Mouse (Mus musculus) testis, postnatal 14 days (tissue): ENCODE measurements around the gene Gm8050.
A peak's percentile ranks its signal among the peaks of the same experiment; 100 is the strongest.
"Not testable (repeated sequence)": the region's sequence is repeated elsewhere in the genome, so short reads cannot be mapped to it uniquely, and the experiment has no call there.

Source experiments
- DNase-seq: peaks from one replicate; pipeline ENCODE4 v3.0.0; 2021; ENCODE audit warnings: low spot score

Gm8050 gene

DNA sequence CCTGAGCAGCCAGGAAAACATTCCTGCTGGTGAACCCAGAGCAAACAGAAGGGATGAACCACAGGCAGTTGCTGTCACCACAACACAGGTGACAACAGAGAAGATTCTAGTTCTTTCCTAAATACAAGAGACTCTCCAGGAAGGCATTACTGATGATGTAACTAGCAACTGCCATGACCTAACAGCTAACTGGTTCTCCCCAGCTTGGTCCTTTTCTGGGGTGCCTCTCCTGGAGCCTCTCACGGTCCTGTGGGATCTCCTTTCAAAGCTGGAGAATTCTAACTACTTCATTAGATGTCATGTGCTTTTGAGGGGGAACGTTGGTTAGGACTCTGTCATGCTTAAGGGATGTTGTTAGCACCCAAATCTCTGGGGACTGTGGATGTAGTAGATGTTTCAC, at the start of gene Gm8050:
Gene Gm8050, minus strand, starts transcription at position 101 of the 400 bp plus-strand sequence.
- not testable (repeated sequence) for DNase-seq

DNA sequence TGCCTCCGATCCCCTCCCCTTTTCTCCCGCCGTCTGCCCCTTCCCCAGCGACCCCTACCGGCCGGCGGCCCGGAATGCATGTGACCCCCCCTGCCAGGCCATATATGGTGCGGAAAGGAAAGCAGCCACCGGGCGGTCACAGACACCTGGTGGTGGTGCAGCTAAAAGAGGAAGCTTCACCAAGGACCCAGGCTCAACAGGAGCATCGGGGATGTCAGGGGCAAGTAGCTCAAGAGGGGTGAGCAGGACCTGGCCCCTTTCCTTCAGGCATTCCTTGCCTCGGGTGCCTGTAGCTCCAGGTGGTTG, 37.1 kb upstream of the Gm8050 start:
- not testable (repeated sequence) for DNase-seq

DNA sequence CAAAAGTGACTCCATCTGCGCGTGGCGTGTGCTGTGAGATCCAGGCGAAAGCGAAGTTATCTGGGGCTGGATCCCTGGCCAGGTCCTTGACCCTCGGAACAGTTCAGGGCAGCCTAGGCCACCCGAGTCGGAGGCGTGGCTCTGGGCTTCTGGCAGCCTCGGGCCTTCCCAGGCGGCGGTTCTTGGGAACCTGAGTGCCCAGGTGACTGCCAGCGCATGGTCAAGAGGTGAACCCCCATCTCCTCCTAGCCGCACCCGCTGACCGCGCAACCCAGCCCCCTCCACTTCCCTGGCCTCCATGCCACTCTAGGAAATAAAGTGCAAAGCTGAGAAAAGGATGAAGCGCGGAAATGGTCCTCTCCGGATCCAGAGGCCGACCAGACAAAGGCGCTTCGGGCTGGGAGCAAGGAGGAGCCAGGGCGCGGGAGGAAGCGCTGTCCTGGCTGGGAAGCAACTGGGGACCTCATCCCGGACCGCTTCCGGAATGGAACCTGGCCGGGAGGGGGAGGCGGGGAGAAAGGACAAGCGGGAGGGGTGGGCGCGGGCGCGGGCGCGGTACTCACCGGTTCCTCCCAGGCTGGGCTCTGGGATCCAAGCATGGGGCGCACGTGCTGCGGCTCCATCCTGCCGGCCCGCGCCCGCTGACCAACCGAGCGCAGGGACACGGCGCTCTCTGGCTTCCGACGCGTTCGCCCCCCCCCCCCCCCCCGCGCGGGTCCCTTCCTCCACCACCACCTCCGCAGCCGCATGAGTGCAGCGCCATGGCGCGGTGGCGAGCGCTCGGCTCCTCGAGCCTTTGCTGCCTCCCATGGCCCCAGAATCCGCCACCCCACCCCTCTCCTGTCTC, 36.6 kb upstream of the Gm8050 start:
- DNase-seq: peak; percentile 4

DNA sequence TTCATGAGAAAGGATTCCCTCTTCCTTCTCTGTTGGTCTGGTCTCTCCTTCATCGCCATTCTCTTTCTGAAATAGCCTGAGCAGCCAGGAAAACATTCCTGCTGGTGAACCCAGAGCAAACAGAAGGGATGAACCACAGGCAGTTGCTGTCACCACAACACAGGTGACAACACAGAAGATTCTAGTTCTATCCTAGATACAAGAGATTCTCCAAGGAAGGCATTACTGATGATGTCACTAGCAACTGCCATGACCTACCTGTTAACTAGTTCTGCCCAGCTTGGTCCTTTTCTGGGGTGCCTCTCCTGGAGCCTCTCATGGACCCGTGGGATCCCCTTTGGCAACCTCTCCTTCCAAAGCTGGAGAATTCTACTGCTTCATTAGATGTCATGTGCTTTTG, 22.2 kb upstream of the Gm8050 start, which contains the start of gene Gm3636:
Gene Gm3636, minus strand, starts transcription at position 101 of the 400 bp plus-strand sequence.
- not testable (repeated sequence) for DNase-seq

DNA sequence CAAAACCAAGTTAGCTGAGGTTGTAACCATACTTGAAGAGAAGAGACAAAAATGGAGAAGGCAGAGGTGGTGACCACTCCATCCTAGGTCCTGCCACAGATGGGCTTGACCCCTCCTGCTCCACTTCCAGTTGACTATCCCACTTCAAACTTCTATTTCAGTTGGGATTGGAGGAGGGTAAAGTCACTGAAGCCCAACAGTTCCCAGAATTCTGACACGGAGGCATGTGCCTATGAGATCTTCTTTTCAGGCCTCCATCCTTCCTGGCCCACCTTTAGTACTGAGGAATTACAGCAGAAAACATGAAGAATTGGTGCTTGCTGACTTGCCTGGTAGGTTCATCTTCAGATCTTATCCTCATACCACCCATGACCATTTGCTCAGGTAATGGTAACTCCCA, 36.0 kb downstream of the Gm8050 start, which contains the start of gene Gm10251:
Gene Gm10251, minus strand, starts transcription at position 101 of the 400 bp plus-strand sequence.
- DNase-seq: not testable (repeated sequence)
